Mouse (Mus musculus): ENCODE data around the gene Cic. TPM values are rescaled to one million over a fixed set of nuclear protein-coding genes. Genes with fewer than 3 reads are reported as not detected.

Gene Cic
- polyA plus RNA-seq, 1 experiment from 2014 or later: 38.0 TPM

DNA sequence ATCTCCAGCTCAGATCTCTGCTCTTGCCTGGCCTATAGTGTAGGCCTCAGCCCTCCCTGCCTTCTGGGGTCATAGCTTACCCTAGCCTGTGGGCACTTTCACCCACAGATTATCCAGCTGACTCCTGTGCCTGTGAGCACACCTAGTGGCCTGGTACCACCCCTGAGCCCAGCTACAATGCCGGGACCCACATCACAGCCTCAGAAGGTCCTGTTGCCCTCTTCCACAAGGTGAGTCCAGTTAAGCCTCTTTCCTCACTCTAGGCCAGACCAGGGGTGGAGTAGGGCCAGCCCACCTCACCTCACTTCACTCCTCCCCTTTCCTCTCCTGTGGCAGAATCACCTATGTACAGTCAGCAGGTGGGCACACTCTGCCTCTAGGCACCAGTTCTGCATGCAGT is 23.0 kb downstream of the Cic start:
- Histone ChIP-seq H3K4me3 (ENCODE audit: low read depth, low read length) (no peak overlapping the region), H3K9me3 (ENCODE audit: control insufficient read depth, low read length) (no peaks in the 10 kb centered on the region), H3K27ac (ENCODE audit: low read depth) (no peak overlapping the region), H3K4me1 (replicated peaks; ENCODE audit: control insufficient read depth, insufficient read depth, low read length) (no peaks in the 10 kb centered on the region; the same call in 1 of the 2 replicates), H3K27me3 (replicated peaks; ENCODE audit: control insufficient read depth, insufficient read depth, low read length) (no peaks in the 10 kb centered on the region), H3K4me2 (ENCODE audit: low read length) (no peak overlapping the region), H3K9ac (ENCODE audit: low read length) (no peak overlapping the region), H3K36me3 (ENCODE audit: control insufficient read depth, insufficient read depth, low read length) (peaks cover 98% of the 10 kb centered on the region)
- no peak for DNase-seq (ENCODE audit: low spot score)
- WGBS: 79% methylated on average over 1 of the region's 1 CpGs
- ATAC-seq (replicated peaks; ENCODE audit: low FRiP score, low TSS enrichment, low read depth): peak; percentile 20

DNA sequence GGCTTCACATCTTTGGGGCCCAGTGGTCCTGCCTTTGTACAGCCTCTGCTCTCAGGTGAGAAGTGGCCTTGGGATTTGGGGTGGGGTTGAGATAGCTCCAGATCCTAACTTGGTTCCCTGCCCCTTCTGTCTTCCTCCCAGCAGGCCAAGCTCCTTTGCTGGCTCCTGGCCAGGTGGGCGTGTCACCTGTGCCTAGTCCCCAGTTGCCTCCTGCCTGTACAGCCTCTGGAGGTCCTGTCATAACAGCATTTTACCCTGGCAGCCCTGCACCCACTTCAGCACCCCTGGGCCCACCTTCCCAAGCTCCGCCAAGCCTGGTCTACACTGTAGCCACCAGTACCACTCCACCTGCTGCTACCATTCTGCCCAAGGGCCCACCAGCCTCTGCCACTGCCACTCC is 23.4 kb downstream of the Cic start:
- Histone ChIP-seq H3K9ac (ENCODE audit: low read length) (no peak overlapping the region), H3K4me3 (ENCODE audit: low read depth, low read length) (no peak overlapping the region), H3K9me3 (ENCODE audit: control insufficient read depth, low read length) (no peaks in the 10 kb centered on the region), H3K36me3 (ENCODE audit: control insufficient read depth, insufficient read depth, low read length) (peaks cover 98% of the 10 kb centered on the region), H3K4me2 (ENCODE audit: low read length) (no peak overlapping the region), H3K27me3 (replicated peaks; ENCODE audit: control insufficient read depth, insufficient read depth, low read length) (no peaks in the 10 kb centered on the region), H3K4me1 (replicated peaks; ENCODE audit: control insufficient read depth, insufficient read depth, low read length) (peaks cover 1% of the 10 kb centered on the region), H3K27ac (ENCODE audit: low read depth) (no peak overlapping the region)
- no peak for DNase-seq (ENCODE audit: low spot score)
- peak; percentile 3; the same call in 1 of the 2 replicates for ATAC-seq (replicated peaks; ENCODE audit: low FRiP score, low TSS enrichment, low read depth)
- 87% methylated on average over 2 of the region's 2 CpGs for WGBS

DNA sequence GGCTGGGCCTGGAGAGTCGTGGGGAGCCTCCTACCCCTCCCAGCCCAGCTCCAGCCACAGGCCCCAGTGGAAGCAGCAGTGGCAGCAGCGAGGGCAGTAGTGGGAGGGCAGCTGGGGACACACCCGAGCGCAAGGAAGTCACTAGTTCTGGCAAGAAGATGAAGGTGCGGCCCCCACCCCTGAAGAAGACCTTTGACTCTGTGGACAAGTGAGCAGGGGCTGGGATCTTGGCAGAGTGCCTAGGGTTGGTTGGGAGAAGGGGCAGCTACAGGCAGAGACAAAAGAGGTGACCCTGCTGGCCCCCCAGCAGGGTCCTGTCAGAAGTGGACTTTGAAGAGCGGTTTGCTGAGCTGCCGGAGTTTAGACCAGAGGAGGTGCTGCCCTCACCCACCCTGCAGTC is 24.6 kb downstream of the Cic start:
- DNase-seq (ENCODE audit: low spot score) (no peak), ATAC-seq (replicated peaks; ENCODE audit: low FRiP score, low TSS enrichment, low read depth) (no peak)
- no peak overlapping the region for H3K27ac ChIP-seq (ENCODE audit: low read depth)
- no peak overlapping the region for H3K9ac ChIP-seq (ENCODE audit: low read length)
- peaks cover 11% of the 10 kb centered on the region for H3K4me1 ChIP-seq (replicated peaks; ENCODE audit: control insufficient read depth, insufficient read depth, low read length)
- WGBS: 72% methylated on average over 7 of the region's 7 CpGs
- peaks cover 87% of the 10 kb centered on the region for H3K36me3 ChIP-seq (ENCODE audit: control insufficient read depth, insufficient read depth, low read length)
- H3K9me3 ChIP-seq (ENCODE audit: control insufficient read depth, low read length): no peaks in the 10 kb centered on the region
- no peak overlapping the region for H3K4me2 ChIP-seq (ENCODE audit: low read length)
- no peaks in the 10 kb centered on the region for H3K27me3 ChIP-seq (replicated peaks; ENCODE audit: control insufficient read depth, insufficient read depth, low read length)
- H3K4me3 ChIP-seq (ENCODE audit: low read depth, low read length): no peak overlapping the region

DNA sequence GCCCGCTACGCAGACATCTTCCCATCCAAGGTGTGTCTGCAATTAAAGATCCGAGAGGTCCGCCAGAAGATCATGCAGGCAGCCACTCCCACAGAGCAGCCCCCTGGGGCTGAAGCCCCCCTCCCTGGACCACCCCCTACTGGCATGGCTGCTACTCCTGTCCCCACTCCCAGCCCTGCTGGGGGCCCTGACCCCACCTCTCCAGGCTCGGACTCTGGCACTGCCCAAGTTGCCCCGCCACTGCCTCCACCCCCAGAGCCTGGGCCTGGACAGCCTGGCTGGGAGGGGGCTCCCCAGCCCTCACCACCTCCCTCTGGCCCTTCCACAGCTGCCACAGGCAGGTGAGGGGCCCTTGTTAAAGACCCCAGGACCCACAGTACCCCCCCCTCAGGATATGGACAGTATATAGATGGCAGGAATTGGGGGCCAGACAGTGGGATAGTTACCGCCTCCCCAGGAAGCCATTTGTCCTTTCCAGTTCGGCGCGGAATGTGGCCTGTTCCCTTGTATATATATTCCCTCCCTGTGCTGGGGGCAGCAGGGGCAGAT is 25.8 kb downstream of the Cic start:
- DNase-seq (ENCODE audit: low spot score) (no peak), ATAC-seq (replicated peaks; ENCODE audit: low FRiP score, low TSS enrichment, low read depth) (no peak)
- H3K27ac ChIP-seq (ENCODE audit: low read depth): no peak overlapping the region
- no peaks in the 10 kb centered on the region for H3K9me3 ChIP-seq (ENCODE audit: control insufficient read depth, low read length)
- H3K4me1 ChIP-seq (replicated peaks; ENCODE audit: control insufficient read depth, insufficient read depth, low read length): peaks cover 11% of the 10 kb centered on the region
- no peak overlapping the region for H3K4me2 ChIP-seq (ENCODE audit: low read length)
- peaks cover 76% of the 10 kb centered on the region for H3K36me3 ChIP-seq (ENCODE audit: control insufficient read depth, insufficient read depth, low read length)
- 72% methylated on average over 10 of the region's 10 CpGs for WGBS
- no peak overlapping the region for H3K9ac ChIP-seq (ENCODE audit: low read length)
- H3K27me3 ChIP-seq (replicated peaks; ENCODE audit: control insufficient read depth, insufficient read depth, low read length): no peaks in the 10 kb centered on the region
- no peak overlapping the region for H3K4me3 ChIP-seq (ENCODE audit: low read depth, low read length)

DNA sequence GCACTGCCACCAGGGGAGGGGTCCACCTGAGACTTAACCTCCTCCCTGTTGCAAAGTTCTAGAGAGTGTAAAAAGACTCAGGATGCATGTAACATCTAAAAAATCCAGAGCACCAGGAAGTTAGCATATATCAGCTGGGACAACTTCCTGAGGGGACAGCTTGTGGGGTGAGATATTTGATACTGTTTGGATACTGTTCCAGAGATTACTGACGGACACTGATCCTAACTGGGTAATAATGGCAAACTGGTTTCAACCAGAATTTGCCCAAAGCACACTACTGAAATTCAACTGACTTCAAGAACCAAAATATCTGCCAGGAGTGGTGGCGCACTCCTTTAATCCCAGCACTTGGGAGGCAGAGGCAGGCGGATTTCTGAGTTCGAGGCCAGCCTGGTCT is 27.0 kb downstream of the Cic start:
- no peak for ATAC-seq (replicated peaks; ENCODE audit: low FRiP score, low TSS enrichment, low read depth)
- H3K9ac ChIP-seq (ENCODE audit: low read length): no peak overlapping the region
- H3K4me1 ChIP-seq (replicated peaks; ENCODE audit: control insufficient read depth, insufficient read depth, low read length): peaks cover 11% of the 10 kb centered on the region
- H3K27me3 ChIP-seq (replicated peaks; ENCODE audit: control insufficient read depth, insufficient read depth, low read length): no peaks in the 10 kb centered on the region
- 92% methylated on average over 4 of the region's 4 CpGs for WGBS
- H3K4me3 ChIP-seq (ENCODE audit: low read depth, low read length): no peak overlapping the region
- DNase-seq (ENCODE audit: low spot score): no peak
- H3K36me3 ChIP-seq (ENCODE audit: control insufficient read depth, insufficient read depth, low read length): peaks cover 63% of the 10 kb centered on the region
- no peak overlapping the region for H3K27ac ChIP-seq (ENCODE audit: low read depth)
- H3K4me2 ChIP-seq (ENCODE audit: low read length): no peak overlapping the region
- H3K9me3 ChIP-seq (ENCODE audit: control insufficient read depth, low read length): no peaks in the 10 kb centered on the region

DNA sequence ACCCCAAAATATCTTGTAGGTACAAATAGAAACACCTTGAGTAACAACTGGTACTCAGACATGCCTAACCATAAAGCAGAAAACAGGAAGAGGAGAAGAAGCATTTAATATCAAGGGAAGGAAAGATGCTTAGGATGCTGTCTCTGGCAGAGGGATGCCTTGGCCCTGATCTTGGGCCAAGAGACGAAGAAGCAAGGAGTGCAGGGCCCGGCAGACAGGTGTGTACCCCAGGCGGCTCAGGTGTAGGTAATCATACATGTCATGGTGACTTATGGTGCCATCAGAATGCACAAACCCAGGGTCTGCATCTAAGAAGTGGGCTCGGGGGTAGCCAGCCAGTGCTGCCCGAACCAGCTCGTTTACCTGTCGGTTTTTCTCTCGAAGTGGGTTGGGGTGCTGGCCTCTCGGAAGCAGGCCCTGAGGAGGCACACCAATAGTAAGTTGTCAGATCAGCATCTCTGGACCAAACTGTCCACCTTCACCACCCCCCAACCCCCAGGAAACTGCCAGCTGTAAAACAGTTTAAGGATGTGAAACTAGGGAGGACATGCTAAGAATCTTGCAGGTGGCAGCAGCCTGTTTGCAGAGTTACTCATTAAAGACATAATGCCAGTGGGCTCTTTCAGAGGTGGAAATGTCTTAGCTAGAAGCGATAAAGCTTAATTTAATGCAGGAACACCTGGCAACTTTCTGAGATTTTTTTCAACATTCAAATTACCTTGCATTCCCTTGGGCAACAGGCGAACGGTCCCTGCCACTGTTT is 27.6 kb downstream of the Cic start:
- no peaks in the 10 kb centered on the region for H3K9me3 ChIP-seq (ENCODE audit: control insufficient read depth, low read length)
- WGBS: 89% methylated on average over 12 of the region's 12 CpGs
- H3K9ac ChIP-seq (ENCODE audit: low read length): no peak overlapping the region
- H3K27ac ChIP-seq (ENCODE audit: low read depth): no peak overlapping the region
- H3K4me1 ChIP-seq (replicated peaks; ENCODE audit: control insufficient read depth, insufficient read depth, low read length): peaks cover 11% of the 10 kb centered on the region
- no peaks in the 10 kb centered on the region for H3K27me3 ChIP-seq (replicated peaks; ENCODE audit: control insufficient read depth, insufficient read depth, low read length)
- DNase-seq (ENCODE audit: low spot score) (no peak), ATAC-seq (replicated peaks; ENCODE audit: low FRiP score, low TSS enrichment, low read depth) (no peak)
- no peak overlapping the region for H3K4me2 ChIP-seq (ENCODE audit: low read length)
- H3K4me3 ChIP-seq (ENCODE audit: low read depth, low read length): no peak overlapping the region
- peaks cover 57% of the 10 kb centered on the region for H3K36me3 ChIP-seq (ENCODE audit: control insufficient read depth, insufficient read depth, low read length)

DNA sequence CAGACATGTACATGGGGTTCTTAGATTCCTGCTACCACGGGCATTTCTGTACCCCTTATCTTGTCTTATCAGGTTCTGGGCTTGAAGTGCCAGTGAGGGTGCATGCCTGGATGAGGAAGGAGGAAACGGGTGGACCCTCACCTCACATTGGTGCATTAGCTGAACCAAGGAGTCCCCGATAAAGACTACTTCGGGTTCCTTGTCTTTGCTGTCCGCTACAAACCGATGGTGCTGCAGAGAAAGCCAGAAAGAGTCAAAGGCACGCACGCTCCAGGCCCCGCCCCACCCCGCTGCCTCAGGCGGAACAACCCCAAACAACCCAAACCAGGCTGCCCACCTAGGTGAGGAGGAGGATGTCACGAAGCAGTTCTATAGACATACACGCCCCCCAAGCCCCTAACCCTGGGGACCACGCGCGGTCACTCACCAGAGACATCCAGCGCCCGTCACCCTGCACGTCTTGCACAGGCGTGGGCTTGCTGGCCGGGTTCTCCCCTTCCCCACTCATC is 29.5 kb downstream of the Cic start:
- peak; percentile 13; the same call in 1 of the 2 replicates for ATAC-seq (replicated peaks; ENCODE audit: low FRiP score, low TSS enrichment, low read depth)

DNA sequence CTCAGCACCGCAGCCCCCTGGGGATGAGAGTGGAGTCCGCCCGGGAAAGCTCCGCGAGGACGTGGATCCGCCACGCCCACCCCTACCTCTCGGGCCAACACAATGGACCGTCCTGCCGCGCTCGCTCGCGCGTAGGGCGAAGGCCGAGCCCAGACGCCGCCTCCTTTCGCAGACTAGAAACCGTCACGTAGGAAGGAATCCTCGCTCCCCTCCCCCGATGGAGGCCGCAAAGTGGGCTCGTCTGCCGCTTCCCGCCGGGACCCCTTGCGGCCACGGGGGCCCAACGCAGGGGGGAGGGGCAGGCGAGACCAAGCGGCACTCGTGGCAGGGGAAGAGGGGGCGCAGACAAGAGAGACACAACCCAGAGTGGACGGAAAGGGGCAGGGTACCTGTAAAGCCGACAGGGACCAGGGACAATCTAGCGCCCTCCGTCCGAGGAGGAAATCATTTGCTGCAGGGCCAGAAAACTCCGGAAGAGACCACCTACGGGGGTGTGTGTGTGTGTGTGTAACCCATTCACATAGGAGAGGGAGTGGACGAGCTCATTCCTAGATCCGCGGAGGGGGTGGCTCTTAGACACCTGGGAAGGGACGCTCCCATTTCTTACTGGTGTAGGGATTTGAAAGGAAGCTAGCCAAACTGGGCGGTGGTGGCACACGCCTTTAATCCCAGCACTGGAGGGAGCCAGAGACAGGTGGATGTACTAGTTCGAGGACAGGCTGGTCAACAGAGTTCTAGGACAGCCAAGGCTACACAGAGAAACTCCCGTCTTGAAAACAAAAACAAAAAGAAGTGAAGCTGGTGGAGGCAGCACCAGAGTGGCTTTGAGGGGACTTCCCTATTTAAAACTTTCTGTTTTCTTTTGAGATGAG is 30.2 kb downstream of the Cic start, which contains the start of gene Pafah1b3:
TSS of gene Pafah1b3 (minus strand) at position 533 of the 872 bp plus-strand sequence.
- ATAC-seq (replicated peaks; ENCODE audit: low FRiP score, low TSS enrichment, low read depth) (peak; percentile 91), DNase-seq (ENCODE audit: low spot score) (peak; percentile 96)
- peaks cover 11% of the 10 kb centered on the region for H3K4me1 ChIP-seq (replicated peaks; ENCODE audit: control insufficient read depth, insufficient read depth, low read length)
- peak within 1 kb of the TSS; percentile 73 for H3K4me2 ChIP-seq (ENCODE audit: low read length)
- H3K27me3 ChIP-seq (replicated peaks; ENCODE audit: control insufficient read depth, insufficient read depth, low read length): no peaks in the 10 kb centered on the region
- peak within 1 kb of the TSS; percentile 93 for H3K27ac ChIP-seq (ENCODE audit: low read depth)
- WGBS: under 1% methylated on average over 52 of the region's 52 CpGs
- peaks cover 31% of the 10 kb centered on the region for H3K36me3 ChIP-seq (ENCODE audit: control insufficient read depth, insufficient read depth, low read length)
- peak within 1 kb of the TSS; percentile 70 for H3K9ac ChIP-seq (ENCODE audit: low read length)
- peak within 1 kb of the TSS; percentile 79 for H3K4me3 ChIP-seq (ENCODE audit: low read depth, low read length)
- H3K9me3 ChIP-seq (ENCODE audit: control insufficient read depth, low read length): no peaks in the 10 kb centered on the region

More for the DNA sequence above, 29.5 kb downstream of the Cic start:
- Histone ChIP-seq H3K9me3 (ENCODE audit: control insufficient read depth, low read length) (no peaks in the 10 kb centered on the region), H3K27ac (ENCODE audit: low read depth) (peak overlapping the region; percentile 93), H3K36me3 (ENCODE audit: control insufficient read depth, insufficient read depth, low read length) (peaks cover 38% of the 10 kb centered on the region), H3K4me2 (ENCODE audit: low read length) (peak overlapping the region; percentile 73), H3K4me3 (ENCODE audit: low read depth, low read length) (peak overlapping the region; percentile 79), H3K9ac (ENCODE audit: low read length) (peak overlapping the region; percentile 70), H3K27me3 (replicated peaks; ENCODE audit: control insufficient read depth, insufficient read depth, low read length) (no peaks in the 10 kb centered on the region), H3K4me1 (replicated peaks; ENCODE audit: control insufficient read depth, insufficient read depth, low read length) (peaks cover 11% of the 10 kb centered on the region)
- peak; percentile 76 for DNase-seq (ENCODE audit: low spot score)
- WGBS: under 1% methylated on average over 21 of the region's 21 CpGs

Measured in intestine, embryonic 14.5 days (tissue).